Mouse (Mus musculus): ENCODE data around the gene Mlkl. TPM values are rescaled to one million over a fixed set of nuclear protein-coding genes. Genes with fewer than 3 reads are reported as not detected.

Mlkl gene
- polyA plus RNA-seq, 1 experiment from 2014 or later, result 3.7 TPM

DNA sequence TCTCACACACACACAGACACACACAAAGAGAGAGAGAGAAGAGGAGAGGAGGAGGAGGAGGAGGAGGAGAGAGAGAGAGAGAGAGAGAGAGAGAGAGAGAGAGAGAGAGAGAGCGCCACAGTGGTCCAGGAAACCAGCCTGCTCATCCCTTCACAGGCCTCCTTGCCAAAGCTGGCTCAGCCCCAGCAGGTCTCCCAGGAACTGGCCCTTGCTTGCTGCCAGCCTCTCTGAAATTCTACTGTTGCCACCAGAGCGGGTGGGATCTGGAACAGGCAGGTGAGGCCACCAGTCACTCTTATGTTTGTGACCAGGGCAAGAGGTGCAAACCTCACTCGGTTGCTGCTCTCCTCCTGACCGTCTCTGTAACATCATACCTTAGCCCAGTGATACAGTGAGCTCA, 19.5 kb upstream of the Mlkl start:
- Histone ChIP-seq H3K4me1 (replicated peaks) (no peaks in the 10 kb centered on the region), H3K27me3 (no peaks in the 10 kb centered on the region), H3K4me2 (no peak overlapping the region), H3K9me3 (replicated peaks) (no peaks in the 10 kb centered on the region), H3K9ac (no peak overlapping the region), H3K36me3 (replicated peaks) (no peaks in the 10 kb centered on the region), H3K27ac (replicated peaks) (no peak overlapping the region), H3K4me3 (replicated peaks) (no peak overlapping the region)
- ATAC-seq (ENCODE audit: insufficient read depth), result no peak
- 74% methylated on average over 4 of the region's 4 CpGs for WGBS (ENCODE audit: insufficient replicate concordance)

DNA sequence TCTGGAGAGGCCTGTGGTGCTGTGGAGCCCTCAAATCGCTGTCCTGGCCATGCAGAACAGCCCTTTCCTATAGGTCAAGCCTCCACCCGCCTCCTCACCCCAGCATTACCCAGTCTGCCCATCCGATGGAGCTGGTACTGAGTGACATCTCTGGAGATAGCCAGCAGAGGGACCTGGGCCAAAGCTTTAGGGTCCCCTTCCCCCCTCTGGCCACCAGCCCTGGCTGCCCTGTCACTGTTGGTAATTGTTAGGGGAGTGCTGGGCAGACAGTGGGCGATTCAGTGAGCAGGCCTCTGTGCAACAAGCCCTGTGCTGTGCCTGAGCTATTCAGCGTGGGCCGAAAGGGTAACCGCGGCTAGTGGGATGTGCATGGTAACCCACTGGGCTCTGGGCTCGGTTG, 15.5 kb upstream of the Mlkl start:
- Histone ChIP-seq H3K9ac (no peak overlapping the region), H3K27me3 (no peaks in the 10 kb centered on the region), H3K4me2 (no peak overlapping the region), H3K9me3 (replicated peaks) (no peaks in the 10 kb centered on the region), H3K36me3 (replicated peaks) (no peaks in the 10 kb centered on the region), H3K4me3 (replicated peaks) (no peak overlapping the region), H3K4me1 (replicated peaks) (no peaks in the 10 kb centered on the region), H3K27ac (replicated peaks) (no peak overlapping the region)
- WGBS (ENCODE audit: insufficient replicate concordance), result 66% methylated on average over 9 of the region's 9 CpGs
- no peak for ATAC-seq (ENCODE audit: insufficient read depth)

DNA sequence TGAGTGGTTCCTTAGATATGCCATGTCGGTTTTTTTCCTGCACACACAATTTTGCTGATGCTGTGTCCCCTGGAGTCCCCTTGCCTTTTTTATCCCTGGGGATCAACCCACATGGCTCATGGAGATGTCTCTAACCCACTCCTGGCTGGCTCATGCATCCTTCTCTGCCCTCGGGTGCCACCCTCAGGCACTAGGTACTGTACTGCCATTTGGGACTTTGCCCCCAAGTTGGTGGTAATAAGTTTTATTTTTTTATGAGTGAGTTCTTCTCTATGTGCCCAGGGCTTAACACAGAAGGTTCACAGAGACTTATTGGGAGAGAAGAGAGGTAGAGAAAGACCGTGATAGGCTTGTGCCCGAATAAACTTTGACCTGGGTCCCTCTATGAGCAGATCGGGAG, 14.3 kb upstream of the Mlkl start:
- ATAC-seq (ENCODE audit: insufficient read depth), result no peak
- Histone ChIP-seq H3K4me1 (replicated peaks) (no peaks in the 10 kb centered on the region), H3K4me3 (replicated peaks) (no peak overlapping the region), H3K9me3 (replicated peaks) (no peaks in the 10 kb centered on the region), H3K27ac (replicated peaks) (no peak overlapping the region), H3K27me3 (no peaks in the 10 kb centered on the region), H3K9ac (no peak overlapping the region), H3K4me2 (no peak overlapping the region), H3K36me3 (replicated peaks) (no peaks in the 10 kb centered on the region)
- WGBS (ENCODE audit: insufficient replicate concordance), result 61% methylated on average over 5 of the region's 5 CpGs

DNA sequence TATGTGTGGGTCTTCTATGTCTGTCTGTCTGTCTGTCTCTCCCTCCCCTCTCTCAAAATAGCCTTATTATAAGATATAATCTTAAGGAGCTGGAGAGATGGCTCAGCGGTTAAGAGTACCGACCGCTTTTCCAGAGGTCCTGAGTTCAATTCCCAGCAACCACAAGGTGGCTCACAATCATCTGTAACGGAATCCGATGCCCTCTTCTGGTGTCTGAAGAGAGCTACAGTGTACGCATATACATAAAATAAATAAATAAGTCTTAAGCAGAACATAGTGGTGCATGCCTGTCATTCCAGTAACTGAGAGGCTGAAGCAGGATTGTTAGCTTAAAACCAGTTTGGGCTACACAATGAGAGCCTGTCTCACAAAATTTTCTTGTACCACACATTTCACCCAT, 12.6 kb upstream of the Mlkl start:
- Histone ChIP-seq H3K27ac (replicated peaks) (no peak overlapping the region), H3K27me3 (no peaks in the 10 kb centered on the region), H3K4me3 (replicated peaks) (no peak overlapping the region), H3K9ac (no peak overlapping the region), H3K9me3 (replicated peaks) (no peaks in the 10 kb centered on the region), H3K4me1 (replicated peaks) (no peaks in the 10 kb centered on the region), H3K36me3 (replicated peaks) (no peaks in the 10 kb centered on the region), H3K4me2 (no peak overlapping the region)
- 68% methylated on average over 6 of the region's 6 CpGs for WGBS (ENCODE audit: insufficient replicate concordance)
- no peak for ATAC-seq (ENCODE audit: insufficient read depth)

DNA sequence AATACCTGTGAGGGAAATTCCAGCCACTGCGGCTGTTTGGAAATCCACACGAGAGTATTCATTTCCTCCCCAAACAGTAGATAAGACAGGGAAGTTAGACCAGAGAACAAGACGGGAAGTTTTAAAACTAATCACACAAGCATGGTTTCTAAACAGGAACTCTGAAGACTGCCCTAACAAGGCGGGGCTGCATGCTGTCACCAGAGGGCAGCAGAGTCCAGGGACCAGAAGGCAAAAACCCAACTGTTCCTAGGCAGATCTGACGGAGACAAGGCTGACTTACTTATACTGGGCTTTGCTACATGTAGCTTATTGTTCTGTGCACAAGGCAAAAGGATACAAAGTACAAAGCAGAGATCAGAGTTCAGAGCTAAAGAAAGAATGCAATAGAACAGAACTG, 5.2 kb upstream of the Mlkl start:
- peaks cover 3% of the 10 kb centered on the region; the same call in 1 of the 2 replicates for H3K4me1 ChIP-seq (replicated peaks)
- no peak for ATAC-seq (ENCODE audit: insufficient read depth)
- no peaks in the 10 kb centered on the region; the same call in 1 of the 2 replicates for H3K27me3 ChIP-seq
- H3K9me3 ChIP-seq (replicated peaks), result no peaks in the 10 kb centered on the region
- 3% methylated on average over 5 of the region's 5 CpGs for WGBS (ENCODE audit: insufficient replicate concordance)
- no peak overlapping the region for H3K4me3 ChIP-seq (replicated peaks)
- no peak overlapping the region for H3K4me2 ChIP-seq
- no peak overlapping the region for H3K9ac ChIP-seq
- no peaks in the 10 kb centered on the region for H3K36me3 ChIP-seq (replicated peaks)
- H3K27ac ChIP-seq (replicated peaks), result no peak overlapping the region

DNA sequence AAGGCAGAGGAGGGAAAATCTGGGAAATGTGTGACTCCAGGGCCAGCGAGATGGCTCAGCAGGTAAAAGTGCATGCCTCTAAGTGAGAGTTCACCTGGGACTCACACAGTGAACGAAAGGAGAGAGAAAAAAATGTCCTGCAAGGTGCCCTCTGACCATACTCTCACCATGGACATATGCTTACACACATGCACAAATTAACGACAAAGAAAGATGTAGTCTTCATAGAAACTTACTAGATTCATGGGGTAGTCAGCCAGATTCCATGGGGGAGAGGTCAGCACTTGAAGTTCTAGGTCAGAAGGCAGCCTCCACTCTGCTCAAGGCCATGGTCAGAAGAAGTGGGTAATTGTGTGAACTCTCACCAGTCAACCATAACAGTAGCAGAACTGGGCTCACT, 2.2 kb upstream of the Mlkl start:
- no peak overlapping the region for H3K4me2 ChIP-seq
- H3K36me3 ChIP-seq (replicated peaks), result no peaks in the 10 kb centered on the region
- H3K4me1 ChIP-seq (replicated peaks), result peaks cover 16% of the 10 kb centered on the region
- WGBS (ENCODE audit: insufficient replicate concordance), result 56% methylated on average over 3 of the region's 3 CpGs
- H3K4me3 ChIP-seq (replicated peaks), result no peak overlapping the region
- H3K27me3 ChIP-seq, result peaks cover 15% of the 10 kb centered on the region
- no peak overlapping the region for H3K27ac ChIP-seq (replicated peaks)
- H3K9me3 ChIP-seq (replicated peaks), result no peaks in the 10 kb centered on the region
- no peak overlapping the region for H3K9ac ChIP-seq
- ATAC-seq (ENCODE audit: insufficient read depth), result no peak

DNA sequence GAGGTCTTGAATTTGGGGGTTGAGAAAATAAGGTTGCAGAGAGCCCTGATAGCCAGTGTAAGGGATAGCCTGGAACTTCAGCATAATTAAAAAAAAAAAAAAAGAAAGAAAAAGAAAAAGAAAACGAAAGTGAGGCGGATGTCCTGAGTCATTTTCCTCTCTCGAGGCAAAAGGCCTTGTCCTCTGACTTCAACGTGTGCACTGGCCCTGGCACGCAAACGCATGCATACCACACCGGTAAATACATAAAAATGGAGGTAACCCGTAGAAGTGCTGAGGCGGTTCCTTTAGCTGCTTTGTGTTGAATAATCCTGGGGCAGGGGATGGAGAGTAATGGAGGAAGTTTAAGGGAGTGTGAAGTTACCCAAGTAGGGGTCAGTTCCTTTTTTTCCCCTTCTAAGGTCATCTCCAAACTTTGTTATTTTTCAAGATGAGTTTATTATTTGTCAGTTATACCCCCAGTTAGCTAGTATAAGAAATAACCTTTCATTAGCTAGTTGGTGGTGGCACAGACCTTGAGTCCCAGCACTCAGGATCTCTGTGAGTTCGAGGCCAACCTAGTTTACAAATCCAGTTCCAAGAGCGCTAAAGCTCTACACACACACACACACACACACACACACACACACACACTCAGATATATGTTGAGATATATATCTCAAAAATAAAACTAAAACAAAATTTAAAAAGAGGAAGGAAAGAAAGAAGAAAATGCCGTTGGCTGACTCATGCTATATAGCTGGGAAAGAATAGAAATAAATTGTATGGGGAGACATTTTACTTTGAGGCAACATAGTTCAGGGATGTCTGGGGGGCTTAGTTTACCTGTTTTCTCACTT, 612 bp upstream of the Mlkl start:
- no peaks in the 10 kb centered on the region for H3K36me3 ChIP-seq (replicated peaks)
- WGBS (ENCODE audit: insufficient replicate concordance), result 18% methylated on average over 12 of the region's 12 CpGs
- peak overlapping the region; percentile 42; the same call in 1 of the 2 replicates for H3K9ac ChIP-seq
- ATAC-seq (ENCODE audit: insufficient read depth), result no peak
- peaks cover 16% of the 10 kb centered on the region for H3K4me1 ChIP-seq (replicated peaks)
- no peak overlapping the region for H3K27ac ChIP-seq (replicated peaks)
- peak overlapping the region; percentile 63 for H3K4me3 ChIP-seq (replicated peaks)
- H3K27me3 ChIP-seq, result peaks cover 15% of the 10 kb centered on the region
- H3K9me3 ChIP-seq (replicated peaks), result no peaks in the 10 kb centered on the region
- H3K4me2 ChIP-seq, result peak overlapping the region; percentile 90

DNA sequence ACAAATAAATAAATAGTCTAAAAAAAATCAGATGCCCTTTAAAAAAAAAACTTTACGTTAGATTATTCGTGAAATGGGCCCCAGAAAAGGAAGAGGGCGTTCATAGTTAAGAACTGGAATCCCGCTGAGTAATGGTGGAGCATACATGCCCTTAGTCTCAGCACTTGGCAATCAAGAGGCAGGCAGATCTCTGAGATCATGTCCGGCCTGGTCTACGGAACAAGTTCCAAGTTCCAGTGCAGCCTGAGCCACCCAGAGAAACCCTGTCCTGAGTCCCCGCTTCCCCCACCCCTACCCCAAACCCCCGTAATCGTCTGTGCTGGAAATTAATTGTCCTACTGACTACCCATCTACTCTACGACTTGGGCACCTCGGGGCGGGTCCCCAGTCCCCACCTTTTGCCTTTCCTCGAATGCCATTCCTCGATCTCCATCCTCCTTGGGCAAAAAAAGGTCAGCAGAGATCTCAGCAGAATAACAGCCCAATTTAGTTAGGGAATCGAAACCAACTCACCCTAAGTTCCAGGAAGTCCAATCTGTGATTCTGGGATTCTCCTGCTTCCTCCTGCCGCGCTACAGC, 577 bp downstream of the Mlkl start:
- 8% methylated on average over 17 of the region's 17 CpGs for WGBS (ENCODE audit: insufficient replicate concordance)
- ATAC-seq (ENCODE audit: insufficient read depth), result peak; percentile 22; the same call in 1 of the 2 replicates

DNA sequence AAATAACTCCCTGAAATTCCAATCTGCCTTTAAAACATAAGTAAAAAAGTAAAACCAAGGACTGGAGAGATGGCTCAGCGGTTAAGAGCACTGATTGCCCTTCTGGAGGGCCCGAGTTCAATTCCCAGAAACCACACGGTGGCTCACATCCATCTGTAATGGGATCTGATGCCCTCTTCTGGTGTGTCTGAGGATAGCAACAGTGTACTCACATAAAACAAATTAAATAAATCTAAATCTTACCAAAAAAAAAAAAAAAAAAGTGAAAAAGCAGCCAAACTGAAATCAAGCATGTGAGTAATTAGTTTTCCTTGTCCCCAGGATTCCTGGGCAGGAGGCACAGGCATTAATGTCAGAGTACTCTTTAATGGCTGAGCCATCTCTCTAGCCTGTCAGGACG, 1.3 kb downstream of the Mlkl start:
- Histone ChIP-seq H3K4me2 (peak overlapping the region; percentile 90), H3K9ac (no peak overlapping the region), H3K4me1 (replicated peaks) (peaks cover 16% of the 10 kb centered on the region), H3K27me3 (peaks cover 15% of the 10 kb centered on the region), H3K9me3 (replicated peaks) (no peaks in the 10 kb centered on the region), H3K36me3 (replicated peaks) (no peaks in the 10 kb centered on the region), H3K4me3 (replicated peaks) (0 out of 2 replicates have a peak overlapping the region, but pooled peaks have one; percentile 63), H3K27ac (replicated peaks) (no peak overlapping the region)
- 67% methylated on average over 4 of the region's 4 CpGs for WGBS (ENCODE audit: insufficient replicate concordance)
- ATAC-seq (ENCODE audit: insufficient read depth), result no peak

More for the DNA sequence above, 577 bp downstream of the Mlkl start:
- H3K36me3 ChIP-seq (replicated peaks), result no peaks in the 10 kb centered on the region
- peak overlapping the region; percentile 63 for H3K4me3 ChIP-seq (replicated peaks)
- H3K9ac ChIP-seq, result peak overlapping the region; percentile 42
- peaks cover 15% of the 10 kb centered on the region for H3K27me3 ChIP-seq
- peaks cover 16% of the 10 kb centered on the region for H3K4me1 ChIP-seq (replicated peaks)
- no peak overlapping the region for H3K27ac ChIP-seq (replicated peaks)
- peak overlapping the region; percentile 90 for H3K4me2 ChIP-seq
- no peaks in the 10 kb centered on the region for H3K9me3 ChIP-seq (replicated peaks)

DNA sequence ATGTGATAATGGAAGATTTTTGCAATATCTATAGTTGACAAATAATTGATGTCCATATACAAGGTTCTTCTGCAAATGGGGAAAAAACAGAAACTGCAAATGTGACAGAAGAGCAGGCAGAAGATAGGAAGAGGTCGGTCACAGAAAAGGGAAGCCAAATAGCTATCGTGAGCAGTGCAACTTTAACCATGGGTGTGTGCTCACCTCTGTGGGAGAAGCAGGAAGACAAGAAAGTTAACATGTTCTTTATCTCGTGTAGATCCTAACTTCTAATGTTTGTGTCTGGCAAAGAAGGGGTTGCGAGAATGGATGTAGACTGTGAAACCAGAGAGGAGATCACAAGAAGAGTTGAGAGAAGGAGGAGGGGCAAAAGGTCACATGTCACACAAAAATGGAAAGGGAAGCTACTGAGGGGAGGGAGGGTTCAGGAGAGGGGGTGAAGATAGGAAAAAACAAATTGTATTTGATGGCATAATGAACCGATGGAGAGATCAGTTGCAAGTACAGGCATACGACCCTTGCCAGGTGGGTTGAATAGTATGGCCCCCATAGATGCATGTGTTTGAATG, 12.7 kb downstream of the Mlkl start:
- no peak overlapping the region for H3K4me2 ChIP-seq
- WGBS (ENCODE audit: insufficient replicate concordance), result 46% methylated on average over 6 of the region's 6 CpGs
- ATAC-seq (ENCODE audit: insufficient read depth), result no peak

DNA sequence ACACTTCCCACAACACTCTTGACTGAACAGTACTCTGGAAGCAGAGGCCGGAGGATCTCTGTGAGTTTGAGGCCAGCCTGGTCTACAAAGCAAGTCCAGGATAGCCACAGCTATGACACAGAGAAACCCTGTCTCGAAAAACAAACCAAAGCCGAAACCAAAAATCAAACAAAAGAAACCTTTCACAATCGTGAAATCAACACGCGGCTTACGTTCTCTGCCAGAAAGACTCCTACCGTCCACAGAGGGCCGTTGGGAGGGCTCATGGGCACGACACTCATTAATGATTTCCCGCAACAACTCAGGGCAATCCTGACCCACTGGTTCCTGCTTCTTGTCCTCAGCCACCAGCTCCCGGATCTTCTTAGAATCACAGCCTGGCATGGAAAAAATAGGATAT, 23.2 kb downstream of the Mlkl start:
- Histone ChIP-seq H3K36me3 (replicated peaks) (no peaks in the 10 kb centered on the region), H3K9me3 (replicated peaks) (no peaks in the 10 kb centered on the region)

More for the DNA sequence above, 12.7 kb downstream of the Mlkl start:
- H3K9ac ChIP-seq, result no peak overlapping the region
- H3K4me1 ChIP-seq (replicated peaks), result no peaks in the 10 kb centered on the region
- H3K4me3 ChIP-seq (replicated peaks), result no peak overlapping the region
- no peak overlapping the region for H3K27ac ChIP-seq (replicated peaks)
- H3K36me3 ChIP-seq (replicated peaks), result no peaks in the 10 kb centered on the region
- H3K27me3 ChIP-seq, result no peaks in the 10 kb centered on the region
- no peaks in the 10 kb centered on the region for H3K9me3 ChIP-seq (replicated peaks)

More for the DNA sequence above, 23.2 kb downstream of the Mlkl start:
- H3K27me3 ChIP-seq, result no peaks in the 10 kb centered on the region
- H3K9ac ChIP-seq, result no peak overlapping the region
- WGBS (ENCODE audit: insufficient replicate concordance), result 75% methylated on average over 12 of the region's 12 CpGs
- H3K4me2 ChIP-seq, result no peak overlapping the region
- no peak for ATAC-seq (ENCODE audit: insufficient read depth)
- H3K27ac ChIP-seq (replicated peaks), result no peak overlapping the region
- peaks cover 26% of the 10 kb centered on the region for H3K4me1 ChIP-seq (replicated peaks)
- H3K4me3 ChIP-seq (replicated peaks), result no peak overlapping the region
